Mouse (Mus musculus): ENCODE results near the gene Tmem132c. TPM values are rescaled to one million over a fixed set of nuclear protein-coding genes. Genes with fewer than 3 reads are reported as not detected.

Tmem132c gene
- total RNA-seq, 2 experiments from 2014 or later, result 3.4 to 4.0 TPM

DNA sequence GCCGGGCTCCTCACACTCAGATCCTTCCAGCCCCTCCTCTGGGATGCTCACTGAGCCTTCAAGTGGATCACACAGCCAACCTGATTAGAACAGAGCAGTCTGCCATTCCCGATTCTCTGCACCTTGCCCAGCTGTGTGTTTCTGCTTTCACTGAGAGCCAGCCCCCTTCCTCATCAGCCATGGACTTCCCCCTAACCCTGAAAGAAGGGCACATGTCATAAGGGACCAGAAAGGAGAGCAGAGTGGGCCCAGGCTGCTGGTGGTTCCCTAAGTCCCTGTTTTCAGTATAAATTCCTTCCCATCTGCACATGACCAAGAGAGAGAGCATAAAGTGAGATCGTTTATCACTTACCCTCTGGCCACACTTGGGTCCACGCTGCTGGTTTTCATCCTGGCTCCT is 39.6 kb downstream of the Tmem132c start:
- no peak for DNase-seq (ENCODE audit: extremely low spot score in 1 of 2, low spot score in 1 of 2)

DNA sequence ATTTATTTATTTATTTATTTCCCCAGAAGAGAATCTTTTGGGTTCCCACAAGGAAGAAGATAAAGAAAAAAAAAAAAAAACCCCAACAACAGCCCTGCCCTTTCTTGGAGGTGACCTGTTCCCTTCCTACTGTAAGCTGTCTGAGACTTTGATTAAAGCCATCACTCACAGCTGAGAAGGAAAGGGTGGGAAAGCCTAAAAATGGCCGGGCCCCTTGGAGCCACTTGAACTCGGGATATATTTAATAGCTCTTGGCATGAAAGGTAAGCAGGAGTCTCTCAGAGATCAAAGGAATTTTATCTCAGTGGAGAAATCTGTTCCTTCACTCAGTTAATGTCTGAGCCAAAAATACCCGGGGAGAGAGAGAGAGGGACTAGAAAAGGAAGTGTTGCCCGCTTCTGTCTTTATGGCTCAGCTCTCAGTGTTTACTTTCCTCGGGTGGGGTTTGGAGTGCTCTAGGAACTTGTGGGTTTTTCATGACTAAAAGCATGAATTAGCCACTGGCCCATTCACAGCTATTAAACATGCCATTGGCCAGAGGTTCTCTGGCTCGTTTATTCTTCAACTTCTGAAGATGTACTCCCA is 41.0 kb downstream of the Tmem132c start:
- no peak for DNase-seq (ENCODE audit: extremely low spot score in 1 of 2, low spot score in 1 of 2)

DNA sequence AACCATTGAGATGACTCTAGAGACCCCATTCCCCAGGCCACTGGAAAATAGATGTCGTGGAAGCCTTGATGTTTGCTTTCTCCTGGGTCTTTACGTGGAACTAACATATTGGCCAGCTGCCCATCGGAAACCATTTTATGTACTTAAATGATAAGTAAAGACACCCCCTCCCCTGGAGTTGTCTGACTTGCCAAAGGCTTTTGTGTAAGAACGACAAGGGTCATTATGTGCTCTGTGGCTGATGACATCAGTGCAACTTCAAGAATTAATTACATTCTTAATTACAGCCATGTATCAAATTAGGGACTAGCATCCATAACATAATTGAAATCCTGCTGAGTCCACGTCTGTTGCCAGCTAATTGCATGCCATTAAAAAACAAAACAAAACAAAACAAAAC is 45.3 kb downstream of the Tmem132c start:
- DNase-seq (ENCODE audit: extremely low spot score in 1 of 2, low spot score in 1 of 2), result no peak

DNA sequence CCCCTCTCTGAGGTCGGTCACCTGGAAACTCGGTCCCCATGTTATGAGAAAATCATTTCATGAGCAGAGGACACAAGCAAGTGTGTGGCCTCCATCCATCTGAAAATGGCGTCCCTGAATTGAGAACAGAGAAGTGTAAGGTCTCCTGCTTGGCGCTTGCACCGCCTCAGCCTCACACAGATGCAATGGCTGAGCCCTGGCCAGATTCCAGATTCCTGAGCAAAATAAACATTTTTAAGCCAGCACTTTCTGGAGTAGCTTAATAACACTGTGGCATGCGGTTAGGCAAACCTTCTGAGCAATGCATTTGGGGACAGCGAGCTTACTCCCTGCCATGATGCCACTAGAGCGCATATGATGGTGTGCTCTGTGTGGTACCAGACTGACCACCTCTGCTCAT is 48.1 kb downstream of the Tmem132c start:
- no peak for DNase-seq (ENCODE audit: extremely low spot score in 1 of 2, low spot score in 1 of 2)

DNA sequence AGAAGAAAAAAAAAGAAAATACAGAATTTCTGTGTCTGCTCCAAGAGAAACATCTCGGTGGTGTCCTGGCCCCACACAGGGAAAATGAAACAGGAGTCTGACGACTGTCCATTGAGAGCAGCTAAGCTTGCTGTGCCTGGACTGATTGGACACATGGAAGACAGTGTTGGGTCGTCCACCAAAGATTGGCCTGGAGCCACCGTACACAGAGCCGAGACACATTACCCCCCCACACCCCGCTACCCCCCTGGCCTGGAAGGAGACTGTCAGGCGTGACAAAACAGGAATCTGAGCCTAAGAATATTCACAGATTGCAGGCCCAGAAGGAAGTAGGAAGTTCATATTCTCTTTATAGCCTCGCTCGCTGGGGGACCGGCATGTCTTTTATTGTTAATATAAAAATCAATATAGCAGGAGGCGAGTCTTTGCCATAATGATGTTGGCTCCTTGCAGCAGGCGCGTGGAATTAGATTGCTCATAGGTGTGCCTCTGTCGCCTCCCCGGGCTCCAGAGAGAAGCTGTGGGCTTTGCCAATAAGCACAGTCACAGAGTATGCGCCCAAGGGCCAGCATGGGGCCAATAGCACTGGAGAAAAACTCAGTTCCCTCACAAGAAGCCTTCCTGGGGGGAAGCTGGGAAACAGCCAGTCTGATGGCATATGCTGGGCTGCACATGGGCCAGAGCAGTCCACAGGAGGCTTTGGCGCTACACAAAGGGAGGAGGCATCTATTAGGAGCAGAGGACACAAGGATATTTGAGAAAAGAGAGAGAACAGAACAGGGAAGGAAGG is 49.0 kb downstream of the Tmem132c start:
- DNase-seq (ENCODE audit: extremely low spot score in 1 of 2, low spot score in 1 of 2), result no peak

DNA sequence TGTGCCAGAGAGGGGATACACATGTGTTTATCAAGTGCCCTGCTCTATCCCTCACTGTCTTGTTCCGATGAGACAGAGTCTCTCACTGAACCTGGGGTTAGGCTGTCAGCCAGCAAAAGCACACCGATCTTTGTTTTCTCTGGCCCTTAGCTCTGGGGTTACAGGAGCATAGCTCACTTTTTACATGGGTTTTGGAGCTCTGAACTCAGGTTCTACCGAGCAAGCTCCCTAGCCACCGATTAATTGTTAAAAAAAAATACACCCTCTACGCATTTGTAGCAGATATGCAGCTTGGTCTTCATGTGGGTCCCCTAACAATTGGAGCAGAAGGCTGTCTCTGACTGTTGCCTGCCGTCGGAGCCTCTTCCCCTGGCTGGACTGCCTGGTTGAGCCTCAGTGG is 50.0 kb downstream of the Tmem132c start:
- DNase-seq (ENCODE audit: extremely low spot score in 1 of 2, low spot score in 1 of 2), result no peak

DNA sequence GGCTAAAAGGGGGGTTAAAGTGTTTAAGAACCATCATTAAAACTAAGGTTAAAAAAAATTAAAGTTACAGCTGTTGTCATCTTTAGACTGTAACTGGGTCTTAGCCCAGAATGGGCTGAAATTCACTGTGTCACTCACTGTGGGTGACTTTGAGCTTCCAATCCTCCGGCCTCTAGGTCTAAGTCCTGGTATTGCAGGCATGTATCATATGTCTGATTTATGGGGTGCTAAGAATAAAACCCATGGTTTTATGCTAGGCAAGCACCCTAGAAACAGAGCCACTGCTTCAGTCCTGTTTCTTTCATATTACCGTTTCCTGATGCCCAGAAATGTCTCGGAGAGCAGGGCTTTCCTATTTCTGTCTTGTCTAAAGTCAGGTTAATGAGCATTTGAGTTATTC is 52.1 kb downstream of the Tmem132c start:
- DNase-seq (ENCODE audit: extremely low spot score in 1 of 2, low spot score in 1 of 2), result no peak

DNA sequence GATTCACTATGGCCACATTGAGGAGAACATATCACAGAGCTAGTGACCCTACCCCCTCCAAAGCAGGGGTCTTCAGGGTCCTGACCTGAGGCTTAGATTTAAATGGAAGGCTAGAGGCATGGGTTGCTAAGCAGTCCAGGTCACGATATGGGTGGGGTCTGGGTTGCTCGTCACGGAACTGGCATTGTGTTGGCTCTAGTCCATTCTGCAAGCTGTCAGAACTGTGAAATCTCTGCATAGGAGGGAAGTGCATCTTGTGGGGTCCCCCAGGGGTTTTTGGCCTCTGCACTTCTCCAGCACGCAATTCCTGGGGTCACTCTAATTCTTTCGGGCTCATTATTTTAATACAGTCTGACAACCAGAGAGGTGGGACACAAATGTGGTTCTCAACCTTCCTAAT is 55.9 kb downstream of the Tmem132c start:
- DNase-seq (ENCODE audit: extremely low spot score in 1 of 2, low spot score in 1 of 2), result no peak

DNA sequence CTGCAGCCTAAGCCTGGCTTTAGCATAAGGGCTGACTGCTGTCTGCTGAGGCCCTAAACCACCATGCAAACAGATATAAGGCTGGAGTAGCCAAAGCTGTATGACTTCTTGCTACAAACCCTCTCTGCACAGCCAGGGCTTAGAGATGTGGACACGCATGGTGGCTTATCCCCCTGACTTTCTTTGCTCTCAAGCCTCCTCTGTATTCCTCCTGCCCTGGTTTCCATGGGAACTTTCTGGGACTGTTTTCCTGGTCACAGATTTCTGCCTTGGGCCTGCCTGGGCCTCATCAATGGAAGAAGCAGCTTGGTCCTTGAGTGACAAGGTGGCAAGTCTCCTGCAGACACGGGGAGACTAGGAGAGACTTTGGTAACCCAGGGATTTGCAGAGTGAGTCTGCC is 56.5 kb downstream of the Tmem132c start:
- no peak for DNase-seq (ENCODE audit: extremely low spot score in 1 of 2, low spot score in 1 of 2)

DNA sequence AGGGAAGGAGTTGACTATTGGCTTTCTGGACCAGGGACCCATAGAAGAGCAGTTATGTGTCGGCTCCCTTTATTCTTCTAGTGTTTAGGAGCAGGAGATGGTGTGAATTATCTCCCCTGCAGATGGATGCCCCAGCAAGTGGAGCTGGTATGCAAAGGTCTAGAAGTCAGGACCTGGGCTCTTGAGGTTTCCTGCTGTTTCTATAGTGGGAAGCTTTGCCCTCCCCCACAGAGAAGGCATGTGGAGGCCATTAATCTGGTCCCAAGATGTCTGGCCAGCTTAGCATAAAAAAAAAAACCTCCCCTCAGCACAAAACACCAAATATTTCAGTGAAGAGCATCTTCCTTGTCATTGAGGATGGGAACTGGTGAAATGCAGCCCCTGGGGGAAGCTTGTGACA is 57.4 kb downstream of the Tmem132c start:
- no peak for DNase-seq (ENCODE audit: extremely low spot score in 1 of 2, low spot score in 1 of 2)

DNA sequence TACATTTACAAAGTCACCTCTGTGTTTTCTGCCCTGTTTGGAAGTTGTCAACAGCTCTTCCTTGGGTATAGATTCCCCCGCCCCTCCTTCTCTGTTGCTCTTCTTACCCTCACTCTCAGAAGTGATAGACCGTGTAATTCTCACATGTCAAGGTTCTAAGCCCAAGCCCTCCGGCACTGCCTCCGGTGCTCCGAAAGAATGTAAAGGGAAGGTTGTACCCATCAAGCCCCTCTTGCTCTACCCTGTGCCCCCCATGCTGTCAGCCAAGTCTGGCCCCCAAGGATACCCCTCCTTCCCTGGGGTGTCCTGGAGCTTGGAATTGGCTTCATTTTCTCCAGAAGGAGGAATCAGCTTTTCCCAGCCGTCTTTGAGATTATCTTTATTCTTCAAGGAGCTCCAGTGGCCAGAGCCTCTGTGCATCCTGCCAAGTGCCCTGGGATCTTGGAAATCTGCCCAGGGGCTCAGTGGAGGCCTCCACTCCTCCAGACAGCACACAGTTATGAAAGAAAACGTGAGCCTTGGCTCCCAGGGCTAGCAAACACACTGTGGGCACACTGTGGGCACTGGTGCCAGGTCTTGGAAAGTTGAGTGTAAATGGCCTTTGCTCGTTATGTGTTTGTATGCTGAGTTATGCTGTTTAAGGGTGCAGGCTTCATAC is 59.1 kb downstream of the Tmem132c start:
- DNase-seq (ENCODE audit: extremely low spot score in 1 of 2, low spot score in 1 of 2), result peak in 1 of 2 experiments; percentile 24

DNA sequence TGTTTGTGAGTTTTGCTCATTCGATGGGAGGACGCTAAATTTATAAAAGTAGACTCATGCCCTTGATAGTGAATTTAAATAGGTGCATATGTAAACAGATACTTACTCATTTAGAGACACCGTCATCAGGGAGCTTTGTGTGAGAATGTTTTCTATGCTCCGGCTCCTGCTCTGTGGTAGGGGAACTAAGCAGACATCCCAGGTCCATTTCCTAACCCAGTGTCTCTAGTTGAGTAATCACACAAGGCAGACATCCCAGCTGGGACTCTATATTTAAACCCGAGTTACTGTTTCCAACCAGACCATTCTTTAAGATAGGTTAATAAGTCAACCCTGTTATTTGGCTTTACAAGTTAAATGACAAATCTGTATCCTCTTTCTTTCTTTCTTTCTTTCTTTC is 63.7 kb downstream of the Tmem132c start:
- no peak for DNase-seq (ENCODE audit: extremely low spot score in 1 of 2, low spot score in 1 of 2)

DNA sequence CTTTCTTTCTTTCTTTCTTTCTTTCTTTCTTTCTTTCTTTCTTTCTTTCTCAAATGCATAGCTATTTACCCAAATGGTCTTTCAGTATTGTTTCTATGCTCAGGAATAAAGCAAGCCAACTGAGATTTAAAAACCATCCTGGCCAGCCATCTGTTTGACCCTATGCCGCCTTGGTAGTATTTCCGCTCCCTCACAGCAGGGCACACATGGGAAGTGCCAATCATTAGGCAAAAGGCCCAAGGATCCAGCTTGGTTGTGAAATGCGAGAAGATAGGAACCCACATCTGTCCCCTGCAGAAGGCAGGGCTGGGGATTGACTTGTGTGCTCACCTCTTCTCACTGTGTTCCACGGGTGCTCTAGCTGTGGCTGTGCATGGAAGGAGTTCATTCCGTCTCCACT is 64.1 kb downstream of the Tmem132c start:
- DNase-seq (ENCODE audit: extremely low spot score in 1 of 2, low spot score in 1 of 2), result no peak

DNA sequence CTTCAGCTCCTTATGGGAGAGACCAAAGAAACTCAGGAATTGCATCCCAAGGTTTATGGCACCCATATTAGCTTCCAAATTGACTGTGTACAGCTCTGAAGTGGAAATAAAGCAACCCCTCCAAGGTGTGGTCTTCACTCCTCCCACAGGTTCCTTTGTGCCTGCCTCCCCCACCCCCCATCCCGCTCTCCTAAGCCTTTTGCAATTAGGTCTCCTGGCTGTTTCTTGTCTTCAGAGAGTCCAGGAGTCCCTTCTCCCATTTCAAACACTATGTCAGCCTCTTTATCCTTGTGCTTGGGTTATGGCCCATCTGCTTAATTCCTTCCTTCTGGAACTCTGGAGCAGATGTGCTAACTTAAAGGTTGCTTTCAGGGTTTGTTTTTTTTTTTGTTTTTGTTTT is 65.1 kb downstream of the Tmem132c start:
- DNase-seq (ENCODE audit: extremely low spot score in 1 of 2, low spot score in 1 of 2), result no peak

DNA sequence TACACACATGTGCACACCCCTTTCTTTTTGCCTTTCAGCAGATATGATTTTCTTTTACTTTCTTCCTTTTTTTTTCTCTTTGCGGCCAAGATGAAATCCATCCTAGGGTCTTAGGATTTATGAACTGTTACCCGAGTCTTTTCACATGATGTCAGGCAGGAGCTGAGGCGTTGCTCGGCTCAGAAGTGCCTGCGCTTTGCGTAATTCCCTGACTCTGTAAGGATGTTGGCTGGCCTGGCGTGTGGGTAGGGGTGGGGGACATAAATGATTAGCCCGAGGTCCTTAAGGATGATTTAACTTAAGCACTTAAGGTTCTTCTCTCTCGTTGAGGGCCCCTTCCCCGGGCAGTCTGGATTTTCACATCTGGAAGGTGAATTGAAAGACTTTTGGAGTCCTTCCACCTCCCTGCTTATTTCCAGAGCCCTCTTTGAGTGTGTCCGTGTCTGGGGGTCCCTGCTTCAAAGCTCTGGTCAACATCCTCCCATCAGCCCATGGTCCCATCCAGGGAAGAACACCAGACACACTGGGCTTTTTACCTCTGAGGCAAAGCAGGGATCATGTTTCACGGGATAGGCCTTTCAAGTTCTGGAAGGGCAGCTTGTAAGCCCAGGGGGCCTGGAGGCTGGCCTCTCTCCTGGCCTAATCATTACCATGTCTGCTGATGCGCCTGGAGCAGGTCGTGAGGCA is 68.9 kb downstream of the Tmem132c start:
- DNase-seq (ENCODE audit: extremely low spot score in 1 of 2, low spot score in 1 of 2), result no peak

DNA sequence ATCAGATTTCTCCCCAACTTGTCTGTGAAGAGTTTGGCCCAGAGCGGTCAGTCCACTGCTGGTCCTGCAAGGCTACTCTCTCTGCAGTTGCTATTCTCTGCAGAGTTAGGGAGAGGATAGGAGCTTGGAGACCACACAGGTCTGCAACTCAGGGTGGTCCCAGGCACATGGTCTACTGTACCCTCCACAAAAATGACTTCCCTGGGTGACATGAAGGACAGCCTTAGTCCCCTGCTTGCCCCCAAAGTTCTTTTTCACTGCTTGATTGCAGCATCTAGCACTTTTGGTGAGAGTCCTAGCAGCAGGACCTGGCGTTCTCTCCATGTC is 69.4 kb downstream of the Tmem132c start:
- no peak for DNase-seq (ENCODE audit: extremely low spot score in 1 of 2, low spot score in 1 of 2)

DNA sequence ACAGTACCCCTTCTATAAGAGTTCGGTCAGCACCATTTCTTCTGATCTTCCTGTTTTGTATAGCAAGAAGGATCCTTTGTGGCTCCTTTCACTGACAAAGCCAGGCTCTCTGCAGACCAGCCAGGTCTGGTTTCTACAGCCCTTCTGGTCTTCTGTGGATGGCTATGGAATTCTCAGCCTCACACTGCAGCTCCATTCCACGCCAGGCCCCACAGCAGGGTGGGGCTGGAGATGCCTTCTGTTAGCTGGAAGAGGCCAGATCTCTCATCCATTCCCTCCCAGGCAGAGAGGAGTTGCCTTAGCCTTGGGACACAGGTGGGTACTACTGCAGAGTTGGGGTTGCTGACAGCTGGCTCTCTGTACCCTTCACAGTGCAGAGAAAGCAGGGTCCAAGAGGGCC is 72.0 kb downstream of the Tmem132c start:
- no peak for DNase-seq (ENCODE audit: extremely low spot score in 1 of 2, low spot score in 1 of 2)

DNA sequence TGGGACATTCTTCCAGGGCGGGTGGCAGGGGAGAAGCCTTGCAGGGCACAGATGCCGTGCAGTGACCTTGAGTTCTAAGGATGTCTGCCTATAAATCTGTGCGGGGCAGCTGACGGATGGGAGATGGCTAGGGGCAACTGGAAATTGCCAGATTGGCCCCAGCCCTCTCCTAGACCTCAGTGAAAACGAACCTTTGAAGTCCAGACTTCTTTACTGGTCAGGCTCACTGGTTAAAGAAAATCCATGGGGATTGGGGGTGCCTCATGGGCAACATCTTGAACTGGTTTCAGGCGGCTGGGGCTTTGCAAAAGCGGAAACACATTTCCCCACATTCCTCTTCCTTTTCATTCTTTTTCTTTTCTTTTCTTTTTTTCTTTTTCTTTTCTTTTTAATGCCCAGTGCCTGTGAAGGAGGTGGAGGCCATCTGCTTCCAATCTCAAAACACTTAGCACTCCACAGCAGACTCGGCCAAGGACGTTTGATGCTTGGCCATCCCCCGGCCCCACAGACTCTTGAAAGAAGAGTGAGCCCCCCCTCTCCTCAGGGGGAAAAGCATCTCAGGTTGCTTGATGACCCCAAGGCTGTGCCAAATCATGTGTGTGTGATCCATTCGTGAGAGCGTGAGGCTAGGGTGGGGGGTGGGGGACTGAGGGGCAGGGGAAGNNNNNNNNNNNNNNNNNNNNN is 77.6 kb downstream of the Tmem132c start:
- no peak for DNase-seq (ENCODE audit: extremely low spot score in 1 of 2, low spot score in 1 of 2)

DNA sequence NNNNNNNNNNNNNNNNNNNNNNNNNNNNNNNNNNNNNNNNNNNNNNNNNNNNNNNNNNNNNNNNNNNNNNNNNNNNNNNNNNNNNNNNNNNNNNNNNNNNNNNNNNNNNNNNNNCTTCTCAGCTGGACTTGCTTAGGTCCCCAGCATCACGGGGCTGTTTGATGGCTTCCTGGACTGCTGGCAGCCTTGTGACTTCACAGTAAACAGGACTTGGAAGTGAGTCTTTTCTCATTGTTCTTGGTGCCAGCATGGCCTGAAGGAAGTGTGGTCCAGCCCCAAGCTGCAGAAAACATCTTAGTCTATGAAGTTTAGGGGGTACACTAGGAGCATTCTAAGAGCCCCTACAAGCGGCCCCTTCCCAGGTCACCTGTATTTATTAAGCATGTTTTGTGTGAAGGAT is 83.0 kb downstream of the Tmem132c start:
- no peak for DNase-seq (ENCODE audit: extremely low spot score in 1 of 2, low spot score in 1 of 2)

DNA sequence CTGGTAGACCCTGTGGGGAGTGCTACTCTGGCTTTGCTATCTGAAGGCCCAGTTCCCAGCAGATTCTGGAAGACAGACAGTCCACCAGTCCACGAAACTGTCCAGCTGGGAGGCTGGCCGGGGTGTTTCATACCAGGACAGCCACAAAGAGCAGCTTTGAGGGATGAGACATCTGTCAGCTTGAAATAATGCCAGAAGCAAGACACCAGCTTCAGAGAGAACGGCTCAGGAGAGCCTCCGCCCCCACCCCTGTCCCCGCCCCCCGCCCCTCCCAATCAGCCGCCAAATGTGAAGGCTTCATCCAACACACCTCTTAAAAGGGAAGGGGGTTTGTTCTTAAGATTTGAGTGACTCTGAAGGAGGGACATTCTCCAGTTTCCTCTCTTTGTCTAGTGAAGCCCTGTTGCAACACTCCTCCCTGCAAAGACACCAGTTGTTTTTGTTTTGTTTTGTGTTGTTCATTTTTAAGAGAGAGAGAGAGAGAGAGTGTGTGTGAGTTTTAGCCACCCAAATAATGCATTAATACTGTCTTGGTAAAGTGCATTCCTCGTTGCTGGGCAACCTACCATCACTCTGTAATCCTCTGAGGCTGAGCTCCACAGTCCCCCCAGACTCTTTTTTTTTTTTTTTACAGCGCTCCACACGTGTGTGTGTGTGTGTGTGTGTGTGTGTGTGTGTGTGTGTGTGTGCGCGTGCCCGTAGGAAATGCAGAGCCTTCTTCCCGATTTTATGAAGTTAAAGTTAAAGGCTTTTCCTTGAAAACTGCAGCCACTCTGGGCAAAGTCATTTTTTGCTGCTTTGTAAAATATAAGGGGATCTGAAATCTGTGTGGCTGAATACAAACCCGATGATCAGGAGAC is 94.7 kb downstream of the Tmem132c start:
- DNase-seq (ENCODE audit: extremely low spot score in 1 of 2, low spot score in 1 of 2), result no peak
